Mouse (Mus musculus): Measurements from ENCODE around the gene Selp.

GRCm38 (mm10) chr1:164178429-164178828 is 63.4 kb downstream of the Selp start:
- no peak for TF ChIP-seq CTCF (IDR thresholded peaks at IDR 0.05; ENCODE audit: control insufficient read depth, insufficient read depth, insufficient replicate concordance, low read depth, low read length)
- TF ChIP-seq POLR2A (IDR thresholded peaks at IDR 0.05; ENCODE audit: control insufficient read depth, low read depth, low read length) = no peak

Data from testis, adult 2 months (tissue).